Mouse (Mus musculus) brain, adult 2 months (tissue): ENCODE measurements around the gene Sdccag8.
"Not testable (repeated sequence)": the region's sequence is repeated elsewhere in the genome, so short reads cannot be mapped to it uniquely, and the experiment has no call there.

Source experiments
- DNase-seq: peaks from one replicate; pipeline ENCODE4 v3.0.0; 2011; ENCODE audit warnings: low read depth, low spot score

Sdccag8 gene

DNA sequence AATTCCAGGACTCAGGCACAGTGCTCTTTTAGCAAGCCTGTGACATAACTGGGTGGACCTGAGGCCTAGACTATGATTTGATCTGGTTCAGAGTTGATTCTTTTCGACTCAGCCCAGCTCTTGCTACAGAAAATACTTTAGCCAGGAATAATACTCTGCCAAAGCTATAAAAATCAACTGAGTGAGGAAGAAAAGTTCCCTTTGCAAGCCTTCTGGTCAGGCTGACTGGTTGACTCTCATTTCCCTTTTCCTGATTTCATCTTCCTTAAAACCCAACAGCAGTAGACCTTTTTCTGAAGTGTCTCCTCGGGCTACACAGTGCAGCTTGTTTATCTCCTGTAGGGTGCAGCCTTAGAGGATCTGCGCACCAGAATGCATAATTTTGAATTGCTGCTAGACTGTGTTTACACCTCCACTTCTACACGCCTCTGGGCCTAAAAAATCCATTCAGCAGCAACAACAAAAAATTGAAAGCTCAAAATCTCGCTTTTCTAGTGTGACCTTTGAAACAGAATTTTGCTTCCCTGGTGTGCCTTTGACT is 13.6 kb downstream of the Sdccag8 start:
- DNase-seq, result peak; percentile 58

DNA sequence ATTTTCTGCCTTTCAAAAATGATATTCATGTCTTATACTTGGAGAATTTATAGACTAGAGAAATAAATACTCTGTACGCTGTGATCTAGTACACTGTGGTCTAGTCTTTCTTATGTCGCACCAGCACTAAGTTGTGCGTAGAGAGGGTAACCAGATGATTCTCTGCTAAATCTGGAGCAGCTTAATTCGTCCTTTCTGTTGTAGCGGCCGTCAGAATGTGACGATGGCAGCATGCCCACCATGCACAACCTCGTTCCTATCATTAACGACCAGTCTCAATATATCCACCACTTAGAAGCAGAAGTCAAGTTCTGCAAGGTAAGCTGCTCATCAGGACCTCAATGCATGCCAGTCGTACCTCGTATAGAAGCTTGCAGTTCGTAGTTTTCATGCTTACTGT is 14.2 kb downstream of the Sdccag8 start:
- no peak for DNase-seq

DNA sequence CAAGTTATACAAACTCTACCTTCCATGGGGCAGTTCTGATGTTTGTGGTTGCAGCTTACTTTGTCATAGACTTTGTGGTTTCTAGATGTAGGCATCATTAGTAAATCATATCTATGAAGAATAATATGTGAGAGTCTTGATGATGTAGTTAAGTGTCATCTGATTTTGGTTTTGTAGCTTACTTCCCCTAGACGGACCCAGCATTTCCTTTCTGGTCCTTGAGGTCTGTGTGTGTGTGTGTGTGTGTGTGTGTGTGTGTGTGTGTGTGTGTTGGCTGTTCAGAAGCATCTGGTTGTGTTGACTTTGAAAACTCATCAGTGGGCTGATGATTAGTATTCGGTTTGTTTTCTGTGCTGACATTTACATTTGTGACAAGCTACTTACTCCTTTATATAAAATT is 17.6 kb downstream of the Sdccag8 start:
- no peak for DNase-seq

DNA sequence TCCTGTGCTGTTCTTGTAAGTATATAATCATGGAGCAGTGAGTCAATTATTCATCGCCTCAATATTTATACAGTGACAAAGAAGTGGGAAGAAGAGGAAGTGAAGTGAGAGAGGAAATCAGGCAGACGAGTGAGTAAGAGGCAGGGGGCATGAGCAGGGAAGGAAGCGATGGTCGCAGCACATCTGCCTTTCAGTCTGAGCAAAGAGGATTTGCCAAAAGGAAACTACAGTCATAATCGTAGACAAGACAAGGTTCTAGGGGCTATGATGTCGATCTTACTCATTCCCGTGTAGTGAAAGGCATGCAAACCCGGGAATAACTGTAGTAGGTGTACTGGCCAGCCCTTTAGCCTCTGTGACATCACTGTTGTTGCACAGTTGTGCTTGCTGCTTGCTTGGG is 18.1 kb downstream of the Sdccag8 start:
- peak; percentile 48 for DNase-seq

DNA sequence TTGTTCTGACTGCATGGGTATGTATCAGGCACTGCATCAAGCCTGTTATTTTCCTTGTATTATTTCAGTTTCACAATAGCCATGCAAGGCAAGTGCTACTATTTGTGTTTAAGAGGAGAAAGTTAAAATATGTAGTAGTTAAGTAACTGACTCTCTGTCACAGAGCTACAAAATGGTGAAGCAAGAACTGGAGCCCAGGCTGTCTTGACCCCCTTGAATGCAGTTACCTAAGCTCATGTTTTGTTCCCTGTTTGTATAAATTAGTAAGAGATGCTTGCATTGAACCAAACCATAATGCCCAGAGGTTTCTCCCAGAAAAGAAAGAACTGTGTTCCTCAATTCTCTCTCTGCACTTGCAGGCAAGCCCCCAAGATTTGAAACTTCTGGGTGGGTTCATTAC is 18.8 kb downstream of the Sdccag8 start:
- DNase-seq, result no peak

DNA sequence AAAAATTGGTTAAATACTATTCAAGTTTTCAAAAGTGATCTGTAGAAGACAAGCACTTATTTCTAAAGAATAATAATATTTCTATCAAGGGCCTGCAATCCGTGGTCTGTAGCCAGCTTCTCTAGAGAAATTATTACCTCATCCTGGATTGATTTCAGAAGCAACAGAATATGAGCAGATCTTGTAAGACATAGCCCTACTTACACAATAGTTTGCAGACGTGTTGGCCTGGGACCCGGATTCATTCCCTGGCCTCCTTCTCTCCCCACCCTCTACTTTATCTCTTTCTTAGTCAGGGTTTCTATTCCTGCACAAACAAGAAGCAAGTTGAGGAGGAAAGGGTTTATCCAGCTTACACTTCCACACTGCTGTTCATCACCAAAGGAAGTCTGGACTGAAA is 19.5 kb downstream of the Sdccag8 start:
- no peak for DNase-seq

DNA sequence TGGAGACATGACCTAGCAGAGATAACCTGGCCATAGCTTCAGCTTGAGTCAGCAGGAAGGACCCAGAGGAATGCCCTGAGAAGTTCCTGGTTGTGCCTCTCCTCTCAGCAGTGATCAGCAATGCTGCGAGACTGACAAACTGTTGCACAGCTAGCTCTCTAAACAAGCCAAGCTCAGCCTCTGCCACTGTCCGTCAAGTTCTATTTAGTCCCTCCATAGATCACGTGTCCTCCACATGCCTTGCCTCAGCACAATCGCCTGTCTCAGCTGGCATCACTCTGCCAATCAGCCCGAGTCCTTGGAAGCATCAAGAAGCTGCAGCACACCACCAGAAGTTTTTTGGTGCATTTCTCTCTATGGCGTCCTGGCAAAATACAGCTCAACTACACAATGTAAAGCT is 20.4 kb downstream of the Sdccag8 start:
- no peak for DNase-seq

DNA sequence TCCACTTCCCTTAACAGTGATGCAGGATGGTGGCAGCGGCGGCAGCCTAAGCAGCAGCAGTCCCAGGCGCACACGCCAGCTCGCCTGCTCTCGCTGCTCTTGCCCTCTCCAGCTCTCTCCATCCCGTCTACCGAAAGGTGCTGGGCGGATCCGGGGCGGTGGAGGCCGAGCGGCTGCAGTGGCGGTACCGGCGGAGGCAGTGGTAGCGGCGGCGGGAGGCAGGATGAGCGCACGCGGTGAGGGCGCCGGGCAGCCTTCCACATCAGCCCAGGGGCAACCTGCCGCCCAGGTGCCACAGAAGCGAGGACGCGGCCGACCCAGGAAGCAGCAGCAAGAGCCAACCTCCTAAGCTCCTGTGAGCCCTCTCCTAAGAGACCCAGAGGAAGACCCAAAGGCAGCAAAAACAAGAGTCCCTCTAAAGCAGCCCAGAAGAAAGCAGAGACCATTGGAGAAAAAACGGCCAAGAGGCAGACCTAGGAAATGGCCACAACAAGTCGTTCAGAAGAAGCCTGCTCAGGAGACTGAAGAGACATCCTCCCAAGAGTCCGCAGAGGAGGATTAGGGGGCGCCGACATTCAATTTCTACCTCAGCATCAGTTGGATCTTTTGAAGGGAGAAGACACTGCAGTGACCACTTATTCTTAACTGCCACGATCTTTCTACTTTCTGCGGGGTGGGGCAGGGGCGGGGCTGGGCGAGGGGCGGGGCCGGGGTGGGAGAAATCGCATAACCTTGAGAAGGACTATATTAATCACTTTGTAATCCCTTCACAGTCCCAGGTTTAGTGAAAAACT is 21.2 kb downstream of the Sdccag8 start:
- DNase-seq, result no peak

DNA sequence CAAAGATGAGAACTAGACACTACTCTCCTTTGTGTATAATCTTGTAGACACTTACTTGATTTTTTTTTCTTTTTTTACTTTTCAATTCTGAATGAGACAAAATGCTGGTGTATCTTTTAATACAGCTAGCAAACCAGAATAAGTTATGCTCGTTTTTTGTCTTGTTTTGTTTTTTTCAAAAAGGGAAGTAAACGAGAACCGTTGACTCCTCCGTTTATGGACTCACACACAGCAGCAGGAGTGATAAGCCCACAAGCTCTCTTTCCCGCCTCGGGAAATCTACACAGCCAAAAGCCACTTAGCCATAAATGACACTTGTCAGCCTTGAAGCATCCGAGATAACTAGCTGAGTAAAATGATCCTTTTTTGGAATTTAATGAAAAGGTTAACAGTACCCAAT is 22.1 kb downstream of the Sdccag8 start:
- DNase-seq, result not testable (repeated sequence)

DNA sequence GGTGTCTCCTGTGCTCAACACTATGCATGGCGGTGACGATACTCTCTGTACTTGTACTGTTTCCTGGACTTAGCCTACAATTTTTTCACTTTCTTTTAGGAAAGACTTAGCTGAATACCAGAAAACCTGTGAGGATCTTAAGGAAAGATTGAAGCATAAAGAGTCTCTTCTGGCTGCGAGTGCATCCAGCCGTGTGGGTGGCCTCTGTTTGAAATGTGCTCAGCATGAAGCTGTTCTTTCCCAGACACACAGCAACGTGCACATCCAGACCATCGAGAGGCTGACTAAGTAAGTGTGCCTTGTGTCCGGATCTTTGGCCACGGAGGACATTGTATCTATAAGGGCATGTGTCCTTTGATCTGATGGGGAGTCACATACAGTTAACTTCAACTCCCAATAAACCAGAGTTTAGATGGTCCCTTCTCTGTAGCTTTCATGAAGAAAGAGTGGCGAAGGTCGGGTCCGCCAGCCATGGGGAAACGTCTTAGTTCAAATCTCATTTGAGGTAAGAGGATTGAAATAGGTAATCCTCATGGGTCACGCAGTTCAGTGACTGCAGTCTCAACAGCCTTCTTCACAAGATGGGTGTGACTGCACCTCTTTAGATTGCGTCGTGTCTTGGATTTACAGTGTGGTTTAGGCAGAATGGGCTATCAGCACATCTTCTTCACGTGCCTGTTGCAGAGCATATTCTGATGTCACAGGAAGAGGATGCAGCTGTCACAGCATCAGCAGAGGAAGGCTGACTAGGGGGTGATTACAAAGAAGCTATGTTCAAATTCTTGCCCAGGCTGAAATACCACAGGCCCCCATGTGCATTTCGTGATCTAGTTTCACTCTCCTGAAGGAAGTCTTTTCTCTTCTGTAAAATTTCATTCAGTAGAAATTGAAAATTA is 30.9 kb downstream of the Sdccag8 start:
- DNase-seq, result peak; percentile 49

DNA sequence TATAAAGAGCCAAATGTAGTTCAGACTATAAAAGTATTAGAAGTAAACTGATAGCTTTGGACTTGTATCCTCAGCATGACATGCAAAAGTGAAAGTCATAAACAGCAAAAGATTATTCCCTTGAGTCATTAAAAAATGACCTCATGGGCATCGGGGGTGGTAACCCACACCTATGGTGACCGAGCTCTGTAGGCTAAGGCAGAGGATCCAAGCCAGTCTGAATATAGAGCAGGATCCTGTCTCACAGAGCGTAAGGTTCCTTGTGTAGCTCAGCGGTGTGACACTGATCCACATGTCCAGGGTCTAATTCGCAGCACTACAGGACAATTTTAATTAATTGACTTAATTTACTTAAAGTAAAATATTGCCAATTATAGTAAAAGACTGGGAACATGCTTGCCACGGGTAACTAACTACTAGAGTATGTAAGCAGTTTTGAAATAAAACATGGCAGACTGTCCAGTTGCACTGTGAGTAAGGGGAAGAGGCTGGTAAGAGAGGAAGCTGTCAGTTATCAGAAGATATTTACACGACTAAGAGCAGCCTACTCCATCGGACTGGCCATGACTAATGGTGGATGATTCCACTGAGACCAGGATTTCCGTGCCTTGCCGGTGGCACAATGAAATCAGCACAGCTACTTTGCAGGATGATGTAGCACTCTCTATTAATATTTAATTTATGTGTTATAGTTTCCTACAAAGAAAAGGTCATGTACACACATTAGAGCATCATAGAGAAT is 32.8 kb downstream of the Sdccag8 start:
- DNase-seq, result no peak

DNA sequence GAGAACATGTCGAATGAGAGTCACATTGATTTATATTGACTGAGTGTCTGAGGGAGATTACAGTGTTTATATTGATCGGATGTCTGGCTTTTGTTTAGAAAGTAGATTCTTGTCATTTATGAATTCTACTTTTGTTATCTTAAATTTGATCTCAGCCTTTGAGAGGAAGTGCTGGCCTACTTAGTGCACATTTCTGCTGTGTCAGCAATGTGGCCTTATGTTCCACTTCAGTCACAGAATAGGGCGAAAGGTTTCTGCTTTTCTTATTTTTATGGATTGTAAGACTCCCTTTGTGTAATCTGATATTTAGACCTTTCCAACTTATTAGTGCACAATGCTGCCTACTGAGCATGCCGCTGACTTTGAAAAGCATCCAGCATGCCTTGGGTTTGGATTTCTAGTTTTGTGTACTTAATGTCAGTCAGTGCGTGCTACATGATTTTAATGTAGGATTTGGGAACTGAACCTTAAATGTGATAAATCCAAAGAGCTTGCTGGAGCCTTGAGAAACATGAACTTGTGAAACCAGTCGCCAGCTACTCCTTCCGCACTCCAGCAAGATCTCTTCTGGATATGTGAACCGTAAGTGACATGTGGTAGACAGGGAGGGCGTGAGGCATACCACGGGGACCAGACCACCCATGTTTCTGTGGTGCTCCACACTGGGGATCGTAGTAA is 34.3 kb downstream of the Sdccag8 start:
- DNase-seq, result no peak

DNA sequence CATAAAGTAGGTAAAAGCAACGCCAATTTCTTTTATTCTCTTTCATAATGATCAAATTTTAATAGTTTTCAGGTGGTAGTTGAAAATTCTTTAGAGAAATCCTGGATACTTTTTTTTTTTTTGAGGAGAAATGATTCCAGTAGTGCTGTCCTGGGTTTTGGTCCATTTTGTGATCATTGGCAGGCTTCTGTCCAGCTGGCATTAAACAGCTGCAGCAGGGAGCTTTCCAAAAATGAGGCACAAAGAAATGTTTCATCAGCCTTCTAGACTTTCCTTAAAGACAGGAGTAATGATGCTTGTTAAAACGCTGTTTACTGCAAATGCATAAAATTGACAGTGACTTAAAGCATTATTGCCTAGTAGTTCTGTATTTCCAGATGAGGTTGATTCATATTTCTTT is 34.9 kb downstream of the Sdccag8 start:
- DNase-seq, result no peak

DNA sequence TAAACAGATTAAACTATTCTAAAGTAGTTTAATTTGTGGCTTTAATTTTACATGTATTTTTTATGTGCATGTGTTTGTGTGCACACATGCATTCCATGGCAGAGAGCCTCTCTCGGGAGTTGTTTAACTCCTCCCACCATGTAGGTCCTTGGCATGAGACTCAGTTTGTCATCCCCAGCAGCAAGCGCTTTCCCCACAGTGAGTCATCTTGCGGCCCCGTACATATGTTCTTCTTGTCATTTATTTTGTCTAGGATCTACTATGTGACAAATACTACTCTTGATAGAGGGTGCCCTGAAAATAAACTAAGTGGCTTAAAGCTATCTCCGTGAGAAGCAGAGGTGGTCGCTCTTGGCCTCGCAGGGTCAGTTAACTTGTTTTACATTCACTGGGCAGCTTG is 36.9 kb downstream of the Sdccag8 start:
- DNase-seq, result peak; percentile 76

DNA sequence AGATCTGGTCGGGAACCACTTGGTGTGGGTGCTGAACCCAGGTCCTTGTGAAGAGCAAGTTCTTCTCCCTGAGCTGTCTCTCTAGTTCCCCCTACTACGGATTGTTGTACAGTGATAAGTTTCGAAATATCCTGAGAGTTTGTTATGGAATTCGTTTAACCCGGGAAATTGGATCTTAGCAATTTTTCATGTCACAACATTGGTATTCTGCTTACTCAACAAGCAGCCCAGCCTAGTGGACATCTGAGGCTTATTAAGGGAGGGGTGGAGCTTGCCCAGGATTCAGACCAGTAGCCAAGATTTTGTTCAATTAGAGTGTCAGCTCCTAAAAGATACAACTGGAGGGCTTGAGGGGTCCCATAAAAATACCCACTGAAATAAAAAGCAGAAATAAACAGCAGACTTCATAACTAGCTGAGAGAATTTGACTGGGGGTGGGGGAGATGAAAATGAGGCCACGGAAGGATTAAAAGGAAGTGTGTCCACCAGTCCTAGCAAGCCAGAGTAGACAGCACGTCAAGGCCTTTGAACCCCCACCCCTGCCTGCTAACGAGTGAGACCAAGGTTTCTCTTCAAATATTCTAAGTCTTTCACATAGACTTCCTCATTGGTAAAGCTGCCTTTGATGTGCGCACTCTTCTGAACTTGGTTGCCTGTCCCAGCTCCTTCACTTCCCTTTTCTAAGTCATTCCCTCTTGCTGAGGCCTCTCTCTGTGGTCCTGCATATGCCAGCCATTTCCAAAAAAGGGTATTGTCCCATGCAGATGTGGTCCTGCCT is 38.5 kb downstream of the Sdccag8 start:
- DNase-seq, result no peak

DNA sequence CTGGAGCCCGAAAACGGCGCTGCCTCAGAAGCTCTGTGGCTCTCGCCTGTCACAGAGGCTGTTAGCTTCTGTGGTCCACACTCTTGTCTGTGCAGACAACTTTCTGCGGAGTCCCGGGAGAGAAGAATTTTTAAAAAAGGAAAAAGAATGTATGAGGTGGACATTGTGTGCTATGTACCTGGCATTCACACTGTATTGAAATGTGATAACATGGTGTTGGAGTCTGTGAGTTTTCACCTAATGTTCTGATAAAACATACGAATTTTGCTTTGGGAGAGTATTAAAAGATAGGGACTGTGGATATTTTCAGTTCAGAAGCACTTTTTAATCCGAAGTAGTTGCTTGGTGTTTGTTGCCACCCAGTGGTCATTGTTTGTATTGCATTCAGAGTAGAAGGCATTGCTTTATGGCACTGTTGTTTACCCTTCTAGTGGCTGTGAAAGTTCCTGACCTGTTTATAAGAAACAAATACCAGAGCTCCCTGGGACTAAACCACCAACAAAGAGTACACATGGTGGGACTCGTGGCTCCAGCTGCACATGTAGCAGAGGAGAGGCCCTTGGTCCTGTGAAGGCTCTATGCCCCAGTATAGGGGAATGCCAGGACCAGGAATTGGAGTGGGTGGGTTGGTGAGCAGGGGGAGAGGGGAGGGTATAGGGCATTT is 47.7 kb downstream of the Sdccag8 start:
- peak; percentile 83 for DNase-seq

DNA sequence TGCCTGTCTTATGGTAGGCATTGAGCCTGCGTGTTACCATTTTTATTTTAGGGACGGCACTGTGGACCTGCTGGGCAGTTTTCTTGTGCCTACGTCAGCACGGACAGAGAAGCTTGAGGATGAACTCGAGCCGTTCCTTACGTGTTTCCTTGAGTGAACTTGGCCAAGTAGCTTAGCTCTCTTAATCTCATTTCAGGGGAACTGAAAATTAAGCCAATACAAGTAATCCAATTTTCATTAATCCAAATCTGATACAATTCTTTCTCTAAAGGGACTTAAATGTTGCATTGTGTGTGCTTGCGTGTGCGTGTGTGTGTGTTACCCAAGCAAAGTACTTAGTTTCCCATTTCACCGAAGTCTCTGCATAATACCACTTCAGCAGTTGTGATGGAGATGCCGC is 56.0 kb downstream of the Sdccag8 start:
- DNase-seq, result no peak

DNA sequence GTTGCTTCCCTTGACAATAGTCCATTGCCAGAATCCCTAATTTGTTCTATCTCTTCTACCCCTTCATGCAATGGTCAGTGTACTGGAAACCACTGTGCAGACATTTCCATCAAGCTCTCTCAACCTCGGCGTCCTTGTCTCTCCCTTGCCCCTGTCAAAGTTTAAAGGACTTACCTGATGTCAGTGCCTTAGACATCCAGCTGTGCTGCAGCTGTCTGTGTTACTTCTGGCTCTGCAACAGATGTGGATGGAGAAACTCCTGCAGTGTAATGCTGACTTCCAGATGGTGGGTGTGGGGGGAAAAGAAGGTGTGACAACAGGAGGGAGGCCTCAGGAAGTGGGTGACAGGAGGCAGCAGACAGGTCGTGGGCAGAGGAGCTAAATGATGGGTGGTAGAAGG is 57.5 kb downstream of the Sdccag8 start:
- no peak for DNase-seq

DNA sequence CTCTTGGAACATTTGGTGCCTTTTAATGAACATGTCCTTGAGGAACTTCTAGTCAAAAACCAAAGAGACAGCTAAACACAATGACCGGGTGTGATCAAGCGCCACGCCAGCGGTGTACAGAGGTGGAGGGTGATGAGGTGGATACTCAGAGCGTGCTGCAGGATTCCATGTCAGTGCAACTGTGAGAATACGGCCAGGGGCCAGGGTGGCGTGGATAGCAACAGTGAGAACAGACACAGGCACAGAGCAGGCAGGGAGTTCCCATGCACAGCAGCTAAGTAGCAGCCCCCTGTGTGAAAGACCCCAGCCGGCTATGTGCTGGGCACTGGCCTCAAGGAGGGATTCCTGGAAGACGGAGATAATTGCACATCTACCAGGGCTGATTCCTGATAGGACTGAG is 59.0 kb downstream of the Sdccag8 start:
- no peak for DNase-seq

DNA sequence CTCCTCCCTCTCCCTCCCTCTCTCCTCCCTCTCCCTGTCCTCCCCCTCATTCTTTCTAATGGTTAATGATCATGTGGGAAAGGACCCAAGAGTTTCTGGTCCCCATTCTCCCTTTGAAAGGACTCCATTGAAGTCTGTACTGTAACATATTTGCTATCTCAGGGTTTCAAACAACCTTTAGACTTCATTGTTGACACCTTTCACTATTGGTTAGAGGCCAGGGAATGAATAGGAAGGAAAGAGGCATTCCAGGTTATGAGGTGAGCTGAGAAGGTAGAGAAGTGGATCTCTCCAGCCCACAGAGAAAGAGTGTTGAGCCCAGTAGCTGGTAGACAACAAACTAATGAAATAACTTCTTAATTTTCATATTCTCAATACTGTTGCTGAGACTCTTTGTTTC is 59.7 kb downstream of the Sdccag8 start:
- no peak for DNase-seq
